Mouse (Mus musculus): ENCODE data around the gene Mrps18c. TPM values are rescaled to one million over a fixed set of nuclear protein-coding genes. Genes with fewer than 3 reads are reported as not detected.

Gene Mrps18c
- polyA plus RNA-seq, 1 experiment from 2014 or later: 167 TPM

- 79% methylated on average over 2 of the region's 2 CpGs for WGBS
- no peak for ATAC-seq (ENCODE audit: low FRiP score)
- no peaks in the 10 kb centered on the region for H3K36me3 ChIP-seq (ENCODE audit: control insufficient read depth, insufficient read depth, low read length)
- H3K9ac ChIP-seq (ENCODE audit: low read depth, low read length): no peak overlapping the region
- no peak overlapping the region for H3K4me3 ChIP-seq (ENCODE audit: low read depth, low read length)
- no peak for DNase-seq (ENCODE audit: low spot score)
- no peak overlapping the region for H3K4me2 ChIP-seq (replicated peaks; ENCODE audit: low read depth, low read length)
- no peak overlapping the region for H3K27ac ChIP-seq (ENCODE audit: low read depth, low read length)
- H3K9me3 ChIP-seq (ENCODE audit: control insufficient read depth, low read length): no peaks in the 10 kb centered on the region
- no peaks in the 10 kb centered on the region for H3K4me1 ChIP-seq (replicated peaks; ENCODE audit: control insufficient read depth, insufficient read depth, low read length)
- H3K27me3 ChIP-seq (ENCODE audit: control insufficient read depth, insufficient read depth, low read length): no peaks in the 10 kb centered on the region
Measured at GRCm38 (mm10) chr5:100833841-100834240, 35.4 kb downstream of the Mrps18c start.

GRCm38 (mm10) chr5:100835862-100836538 is 37.6 kb downstream of the Mrps18c start:
- Histone ChIP-seq H3K36me3 (ENCODE audit: control insufficient read depth, insufficient read depth, low read length) (no peaks in the 10 kb centered on the region), H3K4me3 (ENCODE audit: low read depth, low read length) (no peak overlapping the region), H3K4me2 (replicated peaks; ENCODE audit: low read depth, low read length) (no peak overlapping the region), H3K27me3 (ENCODE audit: control insufficient read depth, insufficient read depth, low read length) (no peaks in the 10 kb centered on the region), H3K9ac (ENCODE audit: low read depth, low read length) (no peak overlapping the region), H3K27ac (ENCODE audit: low read depth, low read length) (no peak overlapping the region), H3K4me1 (replicated peaks; ENCODE audit: control insufficient read depth, insufficient read depth, low read length) (no peaks in the 10 kb centered on the region), H3K9me3 (ENCODE audit: control insufficient read depth, low read length) (no peaks in the 10 kb centered on the region)
- DNase-seq (ENCODE audit: low spot score) (no peak), ATAC-seq (ENCODE audit: low FRiP score) (no peak)
- 82% methylated on average over 8 of the region's 9 CpGs for WGBS

GRCm38 (mm10) chr5:100837907-100838306 is 39.5 kb downstream of the Mrps18c start:
- Histone ChIP-seq H3K9me3 (ENCODE audit: control insufficient read depth, low read length) (no peaks in the 10 kb centered on the region), H3K4me1 (replicated peaks; ENCODE audit: control insufficient read depth, insufficient read depth, low read length) (no peaks in the 10 kb centered on the region), H3K4me2 (replicated peaks; ENCODE audit: low read depth, low read length) (no peak overlapping the region), H3K9ac (ENCODE audit: low read depth, low read length) (no peak overlapping the region), H3K27me3 (ENCODE audit: control insufficient read depth, insufficient read depth, low read length) (no peaks in the 10 kb centered on the region), H3K4me3 (ENCODE audit: low read depth, low read length) (no peak overlapping the region), H3K27ac (ENCODE audit: low read depth, low read length) (no peak overlapping the region), H3K36me3 (ENCODE audit: control insufficient read depth, insufficient read depth, low read length) (no peaks in the 10 kb centered on the region)
- ATAC-seq (ENCODE audit: low FRiP score): no peak
- no peak for DNase-seq (ENCODE audit: low spot score)
- 91% methylated on average over 7 of the region's 7 CpGs for WGBS

GRCm38 (mm10) chr5:100844485-100844884 is 46.1 kb downstream of the Mrps18c start:
- peaks cover 31% of the 10 kb centered on the region for H3K27me3 ChIP-seq (ENCODE audit: control insufficient read depth, insufficient read depth, low read length)

GRCm38 (mm10) chr5:100845485-100845847 is 47.0 kb downstream of the Mrps18c start, which contains the start of gene Gpat3:
Gene Gpat3, plus strand, starts transcription at chr5:100845713.
- DNase-seq (ENCODE audit: low spot score): peak; percentile 60
- WGBS: 0% methylated on average over 16 of the region's 16 CpGs
- Histone ChIP-seq H3K27me3 (ENCODE audit: control insufficient read depth, insufficient read depth, low read length) (peaks cover 31% of the 10 kb centered on the region), H3K27ac (ENCODE audit: low read depth, low read length) (no peak within 1 kb of the TSS), H3K4me1 (replicated peaks; ENCODE audit: control insufficient read depth, insufficient read depth, low read length) (peaks cover 3% of the 10 kb centered on the region; the same call in 1 of the 2 replicates), H3K4me3 (ENCODE audit: low read depth, low read length) (peak within 1 kb of the TSS; percentile 59), H3K4me2 (replicated peaks; ENCODE audit: low read depth, low read length) (peak within 1 kb of the TSS; percentile 98), H3K36me3 (ENCODE audit: control insufficient read depth, insufficient read depth, low read length) (no peaks in the 10 kb centered on the region), H3K9ac (ENCODE audit: low read depth, low read length) (peak within 1 kb of the TSS; percentile 50), H3K9me3 (ENCODE audit: control insufficient read depth, low read length) (no peaks in the 10 kb centered on the region)
- ATAC-seq (ENCODE audit: low FRiP score): no peak

More at GRCm38 (mm10) chr5:100844485-100844884, 46.1 kb downstream of the Mrps18c start:
- H3K36me3 ChIP-seq (ENCODE audit: control insufficient read depth, insufficient read depth, low read length): no peaks in the 10 kb centered on the region
- ATAC-seq (ENCODE audit: low FRiP score) (no peak), DNase-seq (ENCODE audit: low spot score) (no peak)
- no peak overlapping the region for H3K4me2 ChIP-seq (replicated peaks; ENCODE audit: low read depth, low read length)
- H3K4me3 ChIP-seq (ENCODE audit: low read depth, low read length): no peak overlapping the region
- peaks cover 3% of the 10 kb centered on the region; the same call in 1 of the 2 replicates for H3K4me1 ChIP-seq (replicated peaks; ENCODE audit: control insufficient read depth, insufficient read depth, low read length)
- 53% methylated on average over 3 of the region's 3 CpGs for WGBS
- H3K9me3 ChIP-seq (ENCODE audit: control insufficient read depth, low read length): no peaks in the 10 kb centered on the region
- H3K27ac ChIP-seq (ENCODE audit: low read depth, low read length): no peak overlapping the region
- H3K9ac ChIP-seq (ENCODE audit: low read depth, low read length): no peak overlapping the region

- Histone ChIP-seq H3K9ac (ENCODE audit: low read depth, low read length) (peak overlapping the region; percentile 50), H3K36me3 (ENCODE audit: control insufficient read depth, insufficient read depth, low read length) (no peaks in the 10 kb centered on the region), H3K4me1 (replicated peaks; ENCODE audit: control insufficient read depth, insufficient read depth, low read length) (peaks cover 3% of the 10 kb centered on the region; the same call in 1 of the 2 replicates), H3K4me2 (replicated peaks; ENCODE audit: low read depth, low read length) (peak overlapping the region; percentile 98), H3K27ac (ENCODE audit: low read depth, low read length) (no peak overlapping the region), H3K4me3 (ENCODE audit: low read depth, low read length) (peak overlapping the region; percentile 59), H3K9me3 (ENCODE audit: control insufficient read depth, low read length) (no peaks in the 10 kb centered on the region), H3K27me3 (ENCODE audit: control insufficient read depth, insufficient read depth, low read length) (peaks cover 31% of the 10 kb centered on the region)
- DNase-seq (ENCODE audit: low spot score): peak; percentile 65
- under 1% methylated on average over 41 of the region's 52 CpGs for WGBS
- peak; percentile 51; the same call in 1 of the 2 replicates for ATAC-seq (ENCODE audit: low FRiP score)
Measured at GRCm38 (mm10) chr5:100845848-100846598, 47.6 kb downstream of the Mrps18c start.

GRCm38 (mm10) chr5:100846599-100846920 is 48.1 kb downstream of the Mrps18c start:
- peak overlapping the region; percentile 50 for H3K9ac ChIP-seq (ENCODE audit: low read depth, low read length)
- peaks cover 31% of the 10 kb centered on the region for H3K27me3 ChIP-seq (ENCODE audit: control insufficient read depth, insufficient read depth, low read length)
- ATAC-seq (ENCODE audit: low FRiP score) (no peak), DNase-seq (ENCODE audit: low spot score) (no peak)
- no peaks in the 10 kb centered on the region for H3K36me3 ChIP-seq (ENCODE audit: control insufficient read depth, insufficient read depth, low read length)
- peak overlapping the region; percentile 98 for H3K4me2 ChIP-seq (replicated peaks; ENCODE audit: low read depth, low read length)
- H3K4me1 ChIP-seq (replicated peaks; ENCODE audit: control insufficient read depth, insufficient read depth, low read length): peaks cover 3% of the 10 kb centered on the region; the same call in 1 of the 2 replicates
- H3K27ac ChIP-seq (ENCODE audit: low read depth, low read length): no peak overlapping the region
- H3K4me3 ChIP-seq (ENCODE audit: low read depth, low read length): peak overlapping the region; percentile 59
- H3K9me3 ChIP-seq (ENCODE audit: control insufficient read depth, low read length): no peaks in the 10 kb centered on the region
- WGBS: under 1% methylated on average over 22 of the region's 22 CpGs

GRCm38 (mm10) chr5:100847143-100847542 is 48.7 kb downstream of the Mrps18c start:
- 10% methylated on average over 2 of the region's 2 CpGs for WGBS
- Histone ChIP-seq H3K4me2 (replicated peaks; ENCODE audit: low read depth, low read length) (peak overlapping the region; percentile 98; the same call in 1 of the 2 replicates), H3K9me3 (ENCODE audit: control insufficient read depth, low read length) (no peaks in the 10 kb centered on the region), H3K27me3 (ENCODE audit: control insufficient read depth, insufficient read depth, low read length) (peaks cover 31% of the 10 kb centered on the region), H3K9ac (ENCODE audit: low read depth, low read length) (no peak overlapping the region), H3K4me1 (replicated peaks; ENCODE audit: control insufficient read depth, insufficient read depth, low read length) (peaks cover 3% of the 10 kb centered on the region; the same call in 1 of the 2 replicates), H3K27ac (ENCODE audit: low read depth, low read length) (no peak overlapping the region), H3K36me3 (ENCODE audit: control insufficient read depth, insufficient read depth, low read length) (no peaks in the 10 kb centered on the region), H3K4me3 (ENCODE audit: low read depth, low read length) (no peak overlapping the region)
- DNase-seq (ENCODE audit: low spot score) (no peak), ATAC-seq (ENCODE audit: low FRiP score) (no peak)

Measured in hindbrain, embryonic 11.5 days (tissue).